Mouse (Mus musculus) heart, embryonic 14.5 days (tissue): ENCODE results near the gene Cnnm3. TPM values are rescaled to one million over a fixed set of nuclear protein-coding genes. Genes with fewer than 3 reads are reported as not detected.

Source experiments
- ATAC-seq: fragments of 200-750 bp; cut with Nextera tagmentation; 2 replicates; pipeline ENCODE4 v1.8.0; 2017; ENCODE audit warnings: low read depth, moderate TSS enrichment; ENCODE audit not compliant: insufficient number of reproducible peaks, insufficient read depth, low FRiP score
- H3K27ac ChIP-seq, 2 experiments: fragments of 200-500 bp in 1 of 2; fragments of 300-500 bp in 1 of 2; sonication (generic) in 1 of 2; replicated peaks in 1 of 2; 2 replicates each; pipeline ENCODE4 v1.5.1; 2012 to 2014; ENCODE audit warnings: low read depth in 2 of 2, low read length in 2 of 2, control low read depth in 1 of 2, mild to moderate bottlenecking in 1 of 2, mixed read lengths in 1 of 2; ENCODE audit not compliant: control insufficient read depth in 1 of 2, insufficient read depth in 1 of 2
- H3K27me3 ChIP-seq: fragments of 300-500 bp; sonication (generic); 2 replicates; pipeline ENCODE4 v1.6.1; 2014; ENCODE audit warnings: mild to moderate bottlenecking, low read length, control low read depth; ENCODE audit not compliant: control insufficient read depth, insufficient read depth
- H3K36me3 ChIP-seq: fragments of 300-500 bp; sonication (generic); 2 replicates; pipeline ENCODE4 v1.6.1; 2014; ENCODE audit warnings: mild to moderate bottlenecking, control low read depth, low read length, mixed read lengths; ENCODE audit not compliant: control insufficient read depth, insufficient read depth
- H3K4me1 ChIP-seq, 2 experiments: fragments of 200-500 bp in 1 of 2; fragments of 300-500 bp in 1 of 2; sonication (generic) in 1 of 2; 2 replicates each; pipeline ENCODE4 v1.6.1; 2012 to 2014; ENCODE audit warnings: low read length in 2 of 2, control low read depth in 1 of 2, mixed read lengths in 1 of 2; ENCODE audit not compliant: control insufficient read depth in 2 of 2, insufficient read depth in 2 of 2
- H3K4me2 ChIP-seq: fragments of 300-500 bp; sonication (generic); 2 replicates; pipeline ENCODE4 v1.6.1; 2014; ENCODE audit warnings: mild to moderate bottlenecking, low read length
- H3K4me3 ChIP-seq, 2 experiments: fragments of 200-500 bp in 1 of 2; fragments of 300-500 bp in 1 of 2; sonication (generic) in 1 of 2; 2 replicates each; pipeline ENCODE4 v1.5.1; 2012 to 2014; ENCODE audit warnings: low read length in 2 of 2, mild to moderate bottlenecking in 2 of 2, control low read depth in 1 of 2, low read depth in 1 of 2, moderate library complexity in 1 of 2; ENCODE audit not compliant: control insufficient read depth in 1 of 2, insufficient read depth in 1 of 2
- H3K9ac ChIP-seq: fragments of 300-500 bp; sonication (generic); 2 replicates; pipeline ENCODE4 v1.6.1; 2014; ENCODE audit warnings: mild to moderate bottlenecking, low read length
- H3K9me3 ChIP-seq: fragments of 300-500 bp; sonication (generic); 2 replicates; pipeline ENCODE4 v1.6.1; 2016; ENCODE audit warnings: low read length, control low read depth; ENCODE audit not compliant: control insufficient read depth
- WGBS: fragments of 180-500 bp; shearing (Covaris S2); extraction: QIAGEN DNeasy Blood & Tissue Kit; methylation state at CpG from one replicate; pipeline ENCODE4 v1.1.7; 2014; 5-methylcytosine and 5-hydroxymethylcytosine counted together
- polyA plus RNA-seq: library from polyadenylated mRNA; unstranded; fragments of >200 nt; fragmentation: Nextera tagmentation; extraction: Ambion mirVana; gene quantifications from 2 replicates; pipeline ENCODE4 v1.2.1, GENCODE M21; 2014

The Cnnm3 gene
- polyA plus RNA-seq, 1 experiment from 2014 or later: 3.7 TPM

DNA sequence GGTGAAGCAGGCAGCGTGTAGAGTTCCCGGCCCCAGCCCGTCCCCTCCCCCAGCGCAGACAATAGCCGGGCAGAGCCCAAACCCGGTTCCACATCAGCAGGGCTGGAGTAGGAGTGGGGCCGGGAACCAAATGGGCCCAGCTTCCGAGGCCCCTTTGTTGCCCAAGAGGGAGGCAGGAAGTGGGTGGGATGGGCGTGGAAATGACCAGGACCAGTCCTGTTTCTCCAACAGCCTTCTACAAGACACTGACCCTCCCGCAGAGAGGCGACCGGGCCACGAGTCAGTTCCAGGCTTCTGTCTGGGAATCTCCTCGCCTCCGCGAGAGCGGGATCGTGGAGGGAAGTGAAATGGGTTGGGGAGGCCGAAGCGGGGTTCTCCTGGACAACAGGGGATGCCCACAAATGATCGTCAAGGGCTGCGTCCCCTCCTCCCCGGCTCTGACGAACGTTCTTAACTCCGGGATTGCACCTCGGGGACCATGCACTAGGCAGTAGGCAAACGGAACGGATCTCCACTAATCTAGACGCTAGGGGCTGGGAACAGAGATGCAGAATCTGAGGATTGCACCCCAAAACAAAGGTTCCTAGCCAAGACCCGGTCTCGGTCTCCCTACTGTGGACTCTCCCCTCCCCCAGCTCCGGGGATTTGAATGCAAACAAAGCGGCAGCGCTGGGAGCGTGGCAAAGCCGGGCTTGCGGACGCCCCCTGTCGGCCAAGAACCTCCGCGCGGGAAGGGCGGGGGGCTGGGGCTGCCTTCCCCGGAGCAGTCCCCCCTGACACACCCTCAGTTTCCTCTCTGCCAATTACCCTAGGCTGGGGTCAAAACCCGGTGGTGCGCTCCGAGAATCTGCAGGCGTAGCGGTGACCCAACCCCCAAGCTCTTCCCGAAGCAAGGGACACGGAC lies 45.1 kb downstream of the Cnnm3 start:
- Histone ChIP-seq H3K4me3 (peak overlapping the region; percentile 78 to 83), H3K9ac (peak overlapping the region; percentile 96), H3K36me3 (peaks cover 37% of the 10 kb centered on the region), H3K9me3 (no peaks in the 10 kb centered on the region), H3K27ac (peak overlapping the region; percentile 95), H3K27me3 (no peaks in the 10 kb centered on the region), H3K4me1 (peaks cover 34 to 39% of the 10 kb centered on the region in 2 experiments), H3K4me2 (peak overlapping the region; percentile 79)
- ATAC-seq: peak; percentile 64
- WGBS: 0% methylated on average over 50 of the region's 52 CpGs

DNA sequence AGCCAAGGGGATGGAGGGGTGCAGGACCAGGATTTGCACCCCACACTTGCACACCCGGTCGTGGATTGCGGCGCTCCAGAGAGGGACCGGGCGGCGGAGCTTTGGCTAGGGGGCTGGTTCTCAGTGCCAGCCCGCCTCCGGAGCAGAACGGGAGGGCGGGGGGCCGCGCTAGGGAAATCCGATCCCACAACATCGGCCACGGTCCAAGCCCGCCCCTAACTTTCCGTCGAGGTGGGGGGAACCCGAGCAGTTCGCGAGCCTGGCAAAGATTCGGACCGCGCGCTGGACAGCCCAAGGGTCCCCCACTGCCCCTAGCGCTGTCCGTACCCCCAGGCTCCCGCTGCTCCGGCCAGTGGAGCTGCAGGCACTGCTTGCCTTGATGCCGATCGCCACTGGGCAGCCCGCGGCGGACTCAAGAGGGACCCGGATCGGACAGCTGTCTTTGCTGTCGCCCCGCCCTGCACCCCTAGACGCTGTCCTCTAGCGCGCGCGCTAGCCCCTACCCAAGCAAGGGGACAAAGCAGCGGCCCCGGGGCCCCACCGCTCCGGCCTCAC lies 45.9 kb downstream of the Cnnm3 start:
- Histone ChIP-seq H3K27ac (peak overlapping the region; percentile 95), H3K36me3 (peaks cover 30% of the 10 kb centered on the region), H3K9ac (peak overlapping the region; percentile 96), H3K4me2 (peak overlapping the region; percentile 79), H3K9me3 (no peaks in the 10 kb centered on the region), H3K4me1 (peaks cover 42 to 45% of the 10 kb centered on the region in 2 experiments), H3K4me3 (peak overlapping the region; percentile 78 to 83), H3K27me3 (no peaks in the 10 kb centered on the region)
- ATAC-seq: peak; percentile 77
- under 1% methylated on average over 46 of the region's 48 CpGs for WGBS

DNA sequence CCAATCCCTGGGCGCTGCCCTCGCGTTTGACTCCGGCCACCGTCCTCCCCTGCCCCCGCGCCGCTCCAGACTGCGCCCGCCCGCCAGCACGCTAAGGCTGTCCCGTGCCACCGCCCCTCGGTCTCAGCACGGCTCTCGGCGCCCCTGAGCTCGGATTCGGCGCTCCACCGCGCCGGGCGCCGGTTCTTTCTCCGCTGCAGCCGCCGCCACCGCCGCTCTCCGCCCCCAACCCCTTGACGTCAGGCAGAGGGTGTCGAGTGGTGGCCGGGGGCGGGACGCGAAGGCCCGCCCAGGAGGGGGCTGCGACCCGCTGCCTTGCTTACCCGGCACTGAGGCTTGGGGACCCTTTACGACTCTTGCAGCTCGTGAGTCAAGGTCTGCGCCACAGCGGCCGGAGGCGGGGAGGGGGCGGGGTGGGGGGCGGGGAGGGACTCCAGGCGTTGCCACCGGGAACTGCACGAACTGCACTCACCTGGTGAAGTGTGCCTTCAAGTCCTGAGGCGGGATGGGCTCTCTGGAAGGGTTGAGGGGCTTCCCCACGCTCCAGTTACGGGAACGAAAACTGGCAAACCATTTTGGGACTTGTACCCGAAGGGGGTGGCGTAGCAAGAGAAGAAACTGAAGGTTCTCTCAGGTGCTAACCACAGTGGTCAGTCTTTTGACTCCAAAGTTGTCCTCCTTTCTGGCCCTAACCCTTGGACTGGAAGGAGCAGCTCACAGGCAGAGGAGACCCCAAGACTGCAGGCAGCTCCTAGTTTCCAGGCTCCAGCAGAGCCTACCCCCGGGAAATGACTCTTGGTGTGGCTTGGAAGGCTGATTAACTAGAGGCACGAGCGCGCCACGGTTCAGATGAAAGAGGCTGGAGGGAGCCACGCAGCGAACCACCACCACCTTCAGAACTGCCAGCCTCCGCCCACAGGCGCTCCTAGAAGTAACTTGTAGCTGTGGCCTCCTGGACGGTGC lies 46.6 kb downstream of the Cnnm3 start, which contains the start of gene Sema4c:
Gene Sema4c, minus strand, starts transcription at position 319 of the 963 bp plus-strand sequence.
- Histone ChIP-seq H3K9ac (peak within 1 kb of the TSS; percentile 96), H3K36me3 (peaks cover 22% of the 10 kb centered on the region), H3K9me3 (no peaks in the 10 kb centered on the region), H3K4me1 (peaks cover 49 to 51% of the 10 kb centered on the region in 2 experiments), H3K4me2 (peak within 1 kb of the TSS; percentile 79), H3K27ac (peak within 1 kb of the TSS; percentile 95), H3K4me3 (peak within 1 kb of the TSS; percentile 78 to 83), H3K27me3 (no peaks in the 10 kb centered on the region)
- WGBS: 2% methylated on average over 66 of the region's 69 CpGs
- ATAC-seq: peak; percentile 41

DNA sequence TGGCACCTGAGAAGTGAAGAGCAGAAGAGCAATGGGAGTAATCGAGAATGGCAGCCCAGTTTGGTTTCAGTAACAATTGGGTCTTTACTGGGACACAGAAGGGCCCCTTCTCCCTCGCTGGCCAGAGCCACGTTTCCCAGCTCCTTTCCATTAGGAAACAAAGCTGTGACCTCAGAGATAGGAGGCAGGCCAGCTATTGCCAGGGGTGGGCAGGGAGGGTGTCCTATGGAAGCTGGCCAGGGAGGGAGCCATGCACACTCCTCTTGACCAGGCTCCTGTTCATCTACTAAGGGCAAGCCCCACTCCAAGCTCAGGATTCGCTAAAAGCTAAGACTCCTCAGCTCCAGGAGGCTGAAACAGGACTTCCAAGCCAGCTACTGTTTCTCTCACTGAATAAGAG lies 47.6 kb downstream of the Cnnm3 start:
- H3K4me2 ChIP-seq: peak overlapping the region; percentile 79
- no peaks in the 10 kb centered on the region for H3K9me3 ChIP-seq
- 5% methylated on average over 4 of the region's 4 CpGs for WGBS
- peak overlapping the region in 1 of 2 experiments; percentile 83; a peak in 1 of 4 replicates for H3K4me3 ChIP-seq
- H3K27me3 ChIP-seq: no peaks in the 10 kb centered on the region
- peaks cover 13% of the 10 kb centered on the region for H3K36me3 ChIP-seq
- peaks cover 52% of the 10 kb centered on the region in 2 experiments for H3K4me1 ChIP-seq
- peak overlapping the region; percentile 48 to 95; a peak in 2 of 4 replicates for H3K27ac ChIP-seq
- no peak for ATAC-seq
- H3K9ac ChIP-seq: peak overlapping the region; percentile 96

DNA sequence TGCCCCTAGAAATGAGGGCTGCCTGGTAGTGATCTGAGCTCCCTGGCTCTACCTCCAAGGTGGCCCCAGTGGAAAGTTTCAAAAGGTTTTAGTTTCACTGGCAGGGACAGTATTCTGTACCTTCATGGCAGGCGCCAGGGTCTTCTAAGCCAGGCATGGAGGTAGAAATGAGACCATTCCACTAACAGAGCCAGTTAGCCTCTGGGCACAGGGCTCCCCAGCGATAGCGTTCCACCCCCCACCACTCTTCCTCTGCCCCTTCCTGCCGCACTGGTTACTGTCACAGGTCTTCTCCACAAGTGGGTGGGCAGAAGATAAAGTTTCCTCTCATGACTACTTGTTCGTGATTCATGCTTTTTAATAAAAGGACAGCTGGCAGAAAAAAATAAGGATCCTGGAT lies 48.2 kb downstream of the Cnnm3 start:
- H3K9ac ChIP-seq: peak overlapping the region; percentile 35; the same call in 1 of the 2 replicates
- H3K27ac ChIP-seq: peak overlapping the region in 1 of 2 experiments; percentile 38; a peak in 1 of 4 replicates
- H3K9me3 ChIP-seq: no peaks in the 10 kb centered on the region
- H3K4me3 ChIP-seq: no peak overlapping the region
- no peaks in the 10 kb centered on the region for H3K27me3 ChIP-seq
- ATAC-seq: no peak
- peaks cover 47 to 54% of the 10 kb centered on the region in 2 experiments for H3K4me1 ChIP-seq
- H3K4me2 ChIP-seq: 0 out of 2 replicates have a peak overlapping the region, but pooled peaks have one; percentile 6
- WGBS: 53% methylated on average over 5 of the region's 5 CpGs
- H3K36me3 ChIP-seq: peaks cover 6% of the 10 kb centered on the region

DNA sequence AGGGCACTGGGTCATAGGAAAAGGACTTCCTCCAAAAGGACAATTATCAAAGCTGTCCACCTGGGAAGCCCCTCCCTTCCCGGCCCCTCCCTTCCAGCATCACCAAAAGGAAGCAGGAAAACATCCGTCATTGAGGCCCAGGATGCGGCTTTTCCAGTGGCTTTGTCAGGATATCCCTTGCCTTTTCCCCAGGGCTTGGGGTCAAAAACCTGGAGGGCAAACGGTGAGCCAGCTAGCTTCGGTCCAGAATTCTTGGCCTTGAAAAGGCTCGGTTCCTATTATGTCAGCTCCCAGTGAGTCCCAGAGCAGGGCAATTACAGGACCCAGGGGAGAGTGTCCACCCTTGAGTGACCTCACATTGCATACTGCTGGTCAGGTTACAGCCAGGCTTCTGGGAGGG lies 49.2 kb downstream of the Cnnm3 start:
- Histone ChIP-seq H3K27ac (no peak overlapping the region), H3K4me2 (no peak overlapping the region), H3K36me3 (no peaks in the 10 kb centered on the region), H3K9ac (no peak overlapping the region), H3K9me3 (no peaks in the 10 kb centered on the region), H3K27me3 (no peaks in the 10 kb centered on the region), H3K4me1 (peaks cover 37 to 44% of the 10 kb centered on the region in 2 experiments), H3K4me3 (no peak overlapping the region)
- no peak for ATAC-seq
- WGBS: 50% methylated on average over 6 of the region's 6 CpGs

DNA sequence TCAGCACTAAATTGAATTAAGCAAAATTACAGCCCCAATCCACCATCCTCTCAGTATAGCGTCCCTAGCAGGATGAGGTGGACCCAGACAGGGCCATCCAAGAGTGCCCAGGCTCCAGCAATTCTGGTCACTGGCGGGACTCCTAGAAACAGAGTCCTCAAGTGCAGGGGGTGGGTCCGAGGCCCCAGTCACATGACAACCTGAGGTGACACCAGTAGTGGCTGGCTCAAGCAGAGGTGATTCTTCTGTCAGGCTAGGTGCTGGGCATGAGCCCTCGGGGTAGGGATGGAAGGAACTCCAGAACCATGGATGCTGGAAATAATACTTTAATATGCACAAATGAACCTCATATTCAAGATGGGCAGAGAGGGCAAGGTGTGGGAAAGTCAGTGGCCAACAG lies 50.7 kb downstream of the Cnnm3 start:
- H3K4me2 ChIP-seq: no peak overlapping the region
- peaks cover 35 to 45% of the 10 kb centered on the region in 2 experiments for H3K4me1 ChIP-seq
- no peak overlapping the region for H3K4me3 ChIP-seq
- H3K9me3 ChIP-seq: no peaks in the 10 kb centered on the region
- WGBS: 48% methylated on average over 4 of the region's 4 CpGs
- H3K36me3 ChIP-seq: no peaks in the 10 kb centered on the region
- no peak overlapping the region for H3K9ac ChIP-seq
- ATAC-seq: no peak
- no peak overlapping the region for H3K27ac ChIP-seq
- H3K27me3 ChIP-seq: no peaks in the 10 kb centered on the region
